Mouse (Mus musculus) gastrocnemius, adult 8-10 months (tissue): Measurements from ENCODE around the gene Stxbp4. TPM values are rescaled to one million over a fixed set of nuclear protein-coding genes. Genes with fewer than 3 reads are reported as not detected.
A peak's percentile ranks its signal among the peaks of the same experiment; 100 is the strongest.

ENCODE experiments used
- DNase-seq, 2 experiments: peaks; one replicate each; pipeline ENCODE4 v3.0.0; 2022; ENCODE audit warnings: low spot score in 2 of 2
- total RNA-seq, 4 experiments: library from RNA; stranded (reverse); gene quantifications; 2 replicates each; pipeline ENCODE4 v1.2.4; 2022

The Stxbp4 gene
- total RNA-seq, 4 experiments from 2014 or later: 12.8 to 17.7 (median 16.9) TPM

DNA sequence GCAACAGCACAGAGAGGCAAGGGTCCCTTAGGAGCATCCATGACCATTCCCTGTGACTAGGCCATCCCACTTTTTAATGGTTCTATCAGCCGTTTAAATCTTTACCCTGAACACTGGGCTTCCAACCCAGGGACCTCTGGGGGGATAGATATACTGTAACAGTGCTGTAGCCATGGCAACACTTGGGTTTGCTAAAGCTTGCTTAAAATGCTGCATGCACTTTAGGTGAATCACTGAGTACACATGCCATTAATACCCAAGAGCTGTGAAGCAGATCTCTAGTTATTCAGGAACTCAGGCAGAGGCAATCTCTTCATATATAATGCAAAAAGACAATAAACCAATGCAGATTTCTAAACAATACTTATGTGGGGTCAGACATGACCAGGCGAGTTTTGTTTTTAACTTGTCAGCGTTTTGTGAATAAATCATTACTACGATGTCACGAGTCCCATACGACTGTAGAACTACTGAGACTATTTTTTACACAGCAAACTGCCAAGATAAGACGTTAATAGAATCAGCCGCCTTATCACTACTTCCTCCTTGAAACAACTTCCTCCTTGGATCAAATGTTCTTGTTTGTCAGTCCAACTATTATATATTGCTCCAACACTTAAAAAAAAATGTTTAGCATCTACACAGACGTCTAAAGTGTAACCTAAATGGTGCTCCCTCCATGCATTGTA is 79.4 kb downstream of the Stxbp4 start:
- no peak for DNase-seq

DNA sequence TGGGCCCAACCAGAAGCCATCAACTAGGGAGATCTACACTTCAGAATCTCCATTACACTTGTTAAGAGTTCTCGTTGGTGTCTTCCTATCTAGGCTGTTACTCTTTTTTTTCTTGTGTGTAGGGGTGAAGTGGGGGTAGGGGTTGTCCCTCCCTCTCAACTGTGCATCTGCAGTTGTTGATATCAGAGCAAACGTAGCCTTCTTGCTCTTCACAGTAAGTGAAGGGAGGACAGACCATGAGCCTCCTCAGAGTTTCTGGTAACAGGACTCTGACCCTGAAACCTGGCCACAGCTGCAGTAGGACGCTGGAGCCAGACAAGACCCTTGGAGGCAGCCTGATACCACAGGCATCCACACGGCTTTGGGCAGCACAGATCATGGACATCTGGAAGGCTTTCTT is 81.4 kb downstream of the Stxbp4 start:
- DNase-seq: no peak

DNA sequence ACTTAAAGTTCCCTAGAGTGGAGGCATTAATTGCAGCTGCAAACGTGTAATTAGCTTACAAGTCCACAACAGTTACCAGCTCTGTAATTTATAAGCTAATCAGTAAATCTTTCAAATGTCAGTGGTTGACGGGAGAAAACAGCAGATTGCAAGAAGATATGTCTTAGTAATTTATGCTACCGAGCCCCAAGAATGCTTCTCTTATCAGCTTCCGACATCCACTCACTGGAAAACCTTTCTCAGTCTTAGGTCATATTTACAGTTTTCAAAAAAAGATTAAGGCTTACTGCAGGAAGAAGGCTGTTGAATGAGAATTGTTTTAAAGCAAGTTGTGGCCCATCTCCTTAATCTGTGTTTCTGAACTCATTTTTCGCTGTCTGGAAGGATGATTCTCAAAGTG is 83.9 kb downstream of the Stxbp4 start:
- DNase-seq: no peak

DNA sequence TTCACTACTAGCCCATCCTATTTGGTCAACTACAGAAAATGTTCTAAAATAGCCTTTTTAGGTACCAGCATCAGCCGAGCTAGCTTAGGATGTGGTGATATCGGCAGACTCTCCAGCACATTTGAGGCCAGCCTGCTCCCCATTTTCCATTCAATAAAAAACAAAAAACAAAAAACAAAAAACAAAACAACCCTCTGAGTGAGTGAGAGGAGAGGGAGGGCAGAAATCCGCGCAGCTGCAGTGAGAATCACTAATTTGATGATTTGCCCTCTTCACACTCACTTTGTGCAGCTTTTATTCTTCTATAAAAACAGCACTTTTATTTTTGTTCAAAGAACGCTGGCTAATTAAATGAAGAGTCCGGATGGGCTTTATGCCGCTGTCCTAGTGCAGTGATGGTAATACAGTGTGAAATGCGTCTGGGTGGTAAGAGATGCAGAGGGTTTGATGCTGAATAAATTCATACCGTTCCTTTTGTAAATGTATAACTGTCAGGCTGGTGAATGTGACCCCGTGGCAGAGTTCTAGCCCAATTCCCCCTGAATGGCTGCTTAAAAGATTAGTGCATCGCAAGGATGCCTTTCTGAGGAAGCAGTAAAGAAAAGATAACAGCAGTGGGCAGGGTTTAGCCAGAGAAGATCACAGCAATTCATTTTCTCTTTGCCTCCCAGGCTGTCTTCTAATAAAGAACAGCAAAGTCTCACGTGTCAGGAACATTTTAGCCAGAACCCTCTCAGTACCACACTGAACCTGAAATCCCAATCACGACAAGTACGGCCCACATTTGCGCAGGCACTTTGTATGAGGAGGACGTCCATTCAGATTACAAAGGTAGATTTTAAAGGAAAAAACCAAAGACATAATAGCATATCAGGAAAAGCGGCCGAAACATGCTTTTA is 85.3 kb downstream of the Stxbp4 start:
- DNase-seq: no peak

DNA sequence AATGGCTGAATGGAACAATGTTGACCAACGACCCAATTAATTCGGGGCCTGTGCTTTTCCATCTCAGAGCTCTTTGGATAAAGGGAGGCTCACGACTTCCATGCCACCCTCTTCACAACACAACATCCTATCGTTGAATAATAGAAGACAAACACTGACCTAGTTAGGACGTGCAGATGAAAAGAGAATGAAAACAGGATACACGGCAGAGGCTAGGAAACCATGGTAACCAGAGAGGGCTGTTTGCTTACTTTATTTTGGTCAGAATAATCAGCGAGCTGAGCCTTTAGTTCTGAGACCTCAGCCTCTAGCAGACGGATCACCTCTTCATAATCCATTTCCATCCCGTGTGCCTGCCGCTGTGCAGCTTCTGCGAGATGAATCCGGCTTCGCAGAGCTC is 89.3 kb downstream of the Stxbp4 start:
- DNase-seq: no peak

DNA sequence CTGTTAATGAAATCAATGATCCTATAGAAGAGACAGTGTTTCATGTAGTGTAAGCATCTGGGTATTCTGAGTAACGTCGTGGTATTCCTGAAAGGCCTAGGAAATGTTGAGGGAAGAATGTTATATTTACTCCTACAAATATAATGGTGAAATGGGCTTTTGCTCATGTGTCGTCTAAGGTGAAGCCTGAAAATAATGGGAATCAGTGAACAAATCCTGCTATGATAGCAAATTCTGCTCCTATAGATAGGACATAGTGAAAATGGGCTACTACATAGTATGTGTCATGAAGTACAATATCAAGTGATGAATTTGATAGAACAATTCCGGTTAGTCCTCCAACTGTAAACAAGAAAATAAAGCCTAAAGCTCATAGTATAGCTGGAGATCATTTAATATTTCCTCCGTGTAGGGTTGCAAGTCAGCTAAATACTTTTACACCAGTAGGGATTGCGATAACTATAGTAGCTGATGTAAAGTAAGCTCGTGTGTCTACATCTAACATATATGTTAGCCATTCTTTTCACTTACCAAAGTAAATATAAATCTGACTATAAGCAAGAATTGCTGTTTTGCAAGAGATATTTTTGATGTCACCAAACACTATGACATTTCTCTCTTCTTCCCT is 99.1 kb downstream of the Stxbp4 start:
- no peak for DNase-seq

DNA sequence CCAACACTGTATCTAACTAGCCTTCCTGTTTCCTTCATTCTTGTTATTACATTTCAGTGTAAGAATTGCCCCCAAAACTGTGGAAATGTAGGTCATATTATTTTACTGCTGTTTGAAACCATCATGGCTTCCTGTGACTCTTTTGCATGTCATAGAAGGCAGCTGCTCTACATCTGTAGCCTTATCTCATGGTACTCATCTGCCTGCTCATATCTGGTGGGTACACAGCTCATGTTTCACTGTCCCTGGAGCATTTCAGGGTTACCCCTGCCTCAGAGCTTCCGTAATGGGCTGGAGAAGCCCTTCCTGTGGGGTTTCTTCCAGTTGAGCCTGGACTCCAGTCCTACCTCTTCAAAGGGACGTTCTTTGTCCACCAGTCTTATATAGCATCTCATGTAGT is 112.6 kb downstream of the Stxbp4 start:
- DNase-seq: no peak

DNA sequence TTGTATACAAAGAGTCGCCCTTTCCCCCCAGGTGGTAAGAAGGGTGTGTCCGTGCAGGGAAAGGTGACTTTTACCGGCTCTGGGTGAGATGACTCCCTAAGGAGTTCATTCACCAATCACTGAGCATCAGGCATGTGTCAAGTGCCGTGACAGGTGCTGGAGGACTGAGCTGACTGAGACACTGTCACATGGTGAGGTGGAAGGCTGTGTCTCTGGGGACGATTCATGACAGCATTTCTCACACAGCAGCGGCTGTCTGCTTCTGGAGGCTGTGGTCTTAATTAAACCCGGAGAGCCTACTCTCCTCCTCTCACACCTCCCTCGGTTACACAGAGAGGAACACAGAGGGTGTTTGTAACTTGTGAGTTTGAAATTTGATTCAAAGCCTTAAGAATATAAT is 116.8 kb downstream of the Stxbp4 start:
- no peak for DNase-seq

DNA sequence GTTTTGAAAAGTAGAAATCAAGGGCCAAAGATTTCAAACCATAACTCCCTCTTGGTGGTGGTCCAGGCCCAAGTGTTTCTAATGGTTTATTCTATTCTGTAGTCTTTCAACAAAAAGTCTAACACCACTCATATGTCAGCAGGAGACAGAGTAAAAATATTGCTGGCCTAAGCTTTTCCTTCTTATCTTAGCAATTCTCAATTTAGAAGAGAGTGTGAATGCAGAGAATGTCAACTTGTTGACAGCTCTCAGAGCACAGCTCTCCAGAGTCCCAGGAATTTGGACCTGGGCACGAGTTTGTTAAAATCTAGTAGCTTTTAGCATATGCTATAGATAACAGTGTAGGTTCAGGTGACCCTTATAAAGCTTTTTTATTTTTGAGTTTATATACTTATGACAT is 120.1 kb downstream of the Stxbp4 start:
- no peak for DNase-seq

DNA sequence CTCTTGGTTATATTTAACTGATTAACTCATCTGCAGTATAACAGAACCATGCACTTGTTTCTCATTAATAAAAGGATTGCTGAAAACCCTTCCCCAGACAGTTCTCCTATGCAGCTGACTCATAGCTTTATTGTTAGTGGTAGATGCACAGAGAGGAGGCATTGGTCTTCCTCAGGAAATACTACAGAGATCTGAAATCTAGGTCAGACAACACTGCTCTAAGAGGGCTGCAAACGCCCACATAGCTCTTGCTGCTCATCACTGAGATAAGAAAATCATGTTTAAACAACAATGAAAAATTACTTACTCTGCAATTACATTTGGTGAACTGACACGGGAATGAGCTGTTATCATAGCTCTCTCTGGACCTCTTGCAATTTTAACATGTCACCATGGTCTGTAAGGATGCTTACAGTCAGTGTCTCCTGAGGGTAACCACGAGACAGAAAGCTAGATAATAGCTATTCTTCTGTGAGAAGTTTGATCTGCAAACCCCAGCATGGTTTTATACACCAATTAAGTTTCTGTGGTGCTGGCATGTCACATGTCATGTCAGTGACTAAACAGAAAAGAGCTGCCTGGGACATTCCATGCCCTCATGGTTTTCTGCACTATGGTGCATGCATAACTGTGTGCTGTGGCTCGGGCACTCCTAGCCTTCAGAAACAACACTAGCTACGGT is 125.2 kb downstream of the Stxbp4 start:
- DNase-seq: no peak

DNA sequence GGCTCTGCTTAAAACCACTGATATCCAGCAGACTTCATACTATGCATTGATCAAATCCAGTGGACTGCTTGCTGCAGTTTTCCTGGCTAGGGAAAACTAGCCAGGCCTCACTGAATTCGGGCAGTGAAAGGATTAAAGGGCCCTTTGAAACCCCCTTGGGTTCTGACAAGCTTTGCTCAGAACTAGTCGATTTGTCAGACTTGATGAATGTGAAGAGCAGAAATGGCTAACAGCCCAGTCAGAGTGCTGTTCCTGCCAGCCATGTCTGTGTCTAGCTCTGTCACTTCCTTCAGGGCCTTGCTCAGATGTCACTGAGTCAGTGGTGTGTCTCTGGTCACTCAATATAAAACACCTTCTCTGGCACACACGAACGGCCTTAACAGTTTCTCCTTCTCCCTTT is 136.0 kb downstream of the Stxbp4 start:
- DNase-seq: no peak

DNA sequence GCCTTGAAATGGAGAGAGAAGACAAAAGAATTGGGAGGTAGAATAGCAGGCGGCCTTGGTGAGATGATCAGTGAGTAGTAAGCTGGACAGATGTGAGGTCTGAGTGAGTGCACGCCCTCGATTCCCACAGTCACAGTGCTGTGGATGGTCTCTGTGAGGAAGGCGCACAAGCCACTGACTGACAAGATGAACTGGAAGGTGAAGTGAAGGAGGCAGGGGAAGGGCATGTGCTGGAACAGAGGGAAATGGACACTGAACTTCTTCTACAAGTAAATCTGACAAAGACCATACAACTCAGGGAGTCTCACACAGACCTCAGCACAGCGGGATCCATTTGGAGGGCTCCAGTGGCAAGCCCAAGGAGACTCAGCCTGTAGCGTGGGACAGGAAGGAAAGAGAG is 138.0 kb downstream of the Stxbp4 start:
- no peak for DNase-seq

DNA sequence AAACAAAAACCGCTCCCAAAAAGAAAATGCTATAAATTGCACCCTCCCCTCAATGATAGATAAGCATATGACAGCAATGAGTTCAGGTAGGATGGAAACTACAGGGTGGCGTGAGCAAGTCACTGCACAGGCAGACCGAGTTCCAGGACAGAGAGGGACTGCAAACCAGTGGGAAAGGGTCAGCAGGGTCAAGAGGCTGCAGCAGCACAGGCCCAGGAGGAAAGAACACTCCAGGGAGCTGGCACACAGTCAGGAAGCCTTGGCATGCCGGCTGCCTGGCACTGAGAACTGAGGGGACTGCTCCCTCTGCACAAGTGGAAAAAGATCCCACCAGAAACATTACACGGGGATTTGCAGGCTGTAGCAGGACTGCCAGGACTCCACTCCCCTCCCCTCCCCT is 139.4 kb downstream of the Stxbp4 start:
- DNase-seq: peak; percentile 10 to 24

DNA sequence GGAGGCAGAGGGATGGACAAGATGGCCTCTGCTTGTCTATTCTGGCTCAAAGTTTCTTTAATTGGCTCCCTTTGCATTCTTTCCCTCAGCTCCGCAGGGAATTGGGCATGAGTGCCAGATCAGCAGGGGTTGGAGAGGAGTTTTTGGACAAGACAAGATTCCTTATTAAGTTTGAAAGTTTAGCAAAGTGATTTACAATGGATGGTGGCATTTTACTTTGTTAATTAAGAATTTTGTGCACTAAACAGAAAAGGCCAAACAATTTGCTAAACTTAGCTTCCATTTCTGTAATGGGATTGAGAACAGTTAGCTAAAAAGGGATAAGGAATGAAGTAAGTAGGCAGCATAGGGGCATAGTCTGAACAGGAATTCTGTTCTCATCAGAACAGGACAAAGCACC is 142.9 kb downstream of the Stxbp4 start:
- DNase-seq: no peak

DNA sequence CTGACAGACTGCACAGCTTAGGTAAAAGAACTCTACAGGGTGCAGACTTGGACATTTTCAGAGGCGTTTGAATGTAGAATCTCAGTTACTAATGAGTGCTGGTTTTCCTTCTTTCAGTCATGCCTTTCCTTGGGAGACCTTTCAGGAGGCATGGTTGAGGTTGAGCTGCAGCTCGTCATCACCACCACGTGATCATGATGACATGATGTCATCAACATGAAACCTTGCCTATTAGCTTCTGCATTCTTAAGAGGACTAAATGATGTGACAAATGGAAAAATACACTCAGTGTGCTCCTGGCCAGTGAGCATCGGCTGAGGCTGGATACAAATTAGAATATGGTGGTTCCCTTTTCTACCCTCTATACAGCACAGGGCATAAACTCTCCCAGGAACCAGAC is 145.4 kb downstream of the Stxbp4 start:
- DNase-seq: no peak

DNA sequence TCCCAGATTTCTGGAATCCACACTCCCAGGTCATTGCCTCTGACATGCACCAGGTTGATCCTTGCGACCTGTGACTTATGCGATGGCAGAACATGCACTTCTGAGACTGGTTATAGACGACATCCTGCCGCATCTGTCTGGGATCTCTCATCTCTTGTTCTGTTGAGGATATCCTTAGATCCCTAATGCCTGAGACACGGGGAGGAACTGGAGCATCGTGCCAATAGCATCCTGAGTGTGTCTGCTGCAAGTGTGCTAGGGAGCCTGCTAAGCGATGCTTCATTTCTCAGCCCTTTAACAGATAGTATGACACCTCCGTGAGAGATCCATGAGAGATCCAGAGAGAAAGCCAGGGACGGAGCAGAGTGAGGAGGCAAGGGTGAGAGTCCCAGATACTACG is 148.7 kb downstream of the Stxbp4 start:
- DNase-seq: no peak

DNA sequence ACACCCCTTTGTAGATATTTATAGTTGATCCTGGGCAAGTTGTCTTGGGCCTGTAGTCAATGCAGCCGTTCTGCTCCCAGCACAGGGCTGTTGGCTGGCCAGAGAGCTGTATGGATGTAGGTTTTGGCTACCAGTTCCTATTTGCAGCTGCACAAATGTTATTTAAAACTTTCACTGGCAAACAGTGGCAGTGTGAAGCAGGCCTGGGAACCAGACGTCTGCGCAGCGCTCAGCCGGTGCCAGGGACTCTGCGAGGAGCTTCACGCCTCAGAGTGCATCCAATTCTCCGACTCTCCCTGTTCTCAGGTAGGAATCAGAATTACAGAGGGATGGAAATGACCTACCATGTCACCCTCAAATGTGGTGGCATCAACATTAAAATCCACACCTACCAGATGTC is 150.2 kb downstream of the Stxbp4 start:
- DNase-seq: no peak

DNA sequence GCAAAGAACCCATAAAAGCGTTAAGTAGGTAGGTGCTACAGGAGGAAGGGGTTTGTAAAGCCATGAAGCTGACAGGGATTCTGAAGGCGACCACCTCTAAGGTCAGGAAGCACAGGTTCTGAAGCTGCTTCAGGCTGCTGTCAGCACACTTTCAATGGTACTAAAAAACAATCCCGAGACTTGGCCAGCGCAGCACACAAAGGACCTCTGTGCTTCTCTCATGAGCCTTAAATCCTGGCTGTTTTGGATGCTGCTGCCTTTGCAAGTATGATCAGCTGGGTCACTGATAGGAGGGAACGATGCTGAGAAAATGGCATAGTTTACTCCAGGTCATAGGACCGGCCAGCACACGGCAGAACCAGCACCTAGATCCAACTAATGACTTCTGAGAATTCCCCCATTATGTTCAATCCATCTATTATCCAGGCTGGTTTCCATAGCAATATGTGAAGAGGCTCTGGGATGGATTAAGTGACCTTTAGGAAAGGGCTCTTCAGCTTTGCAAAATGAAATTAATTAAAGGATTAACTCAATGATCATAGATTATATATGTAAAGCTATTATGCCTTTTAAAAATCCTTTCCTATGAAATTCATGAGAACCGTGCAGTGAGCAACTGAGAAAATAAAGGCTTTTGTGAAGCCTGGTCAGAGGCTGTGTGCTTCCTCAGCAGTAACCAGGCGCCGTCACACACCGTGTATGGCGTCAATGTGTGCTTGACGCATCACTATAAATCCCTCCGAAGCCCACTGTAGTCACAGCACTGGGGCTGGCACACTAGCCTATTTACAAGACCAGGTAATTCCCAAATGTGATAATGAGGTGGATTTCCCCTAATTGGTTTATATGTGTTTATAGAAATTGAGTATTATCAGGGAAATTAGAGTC is 152.9 kb downstream of the Stxbp4 start:
- no peak for DNase-seq

DNA sequence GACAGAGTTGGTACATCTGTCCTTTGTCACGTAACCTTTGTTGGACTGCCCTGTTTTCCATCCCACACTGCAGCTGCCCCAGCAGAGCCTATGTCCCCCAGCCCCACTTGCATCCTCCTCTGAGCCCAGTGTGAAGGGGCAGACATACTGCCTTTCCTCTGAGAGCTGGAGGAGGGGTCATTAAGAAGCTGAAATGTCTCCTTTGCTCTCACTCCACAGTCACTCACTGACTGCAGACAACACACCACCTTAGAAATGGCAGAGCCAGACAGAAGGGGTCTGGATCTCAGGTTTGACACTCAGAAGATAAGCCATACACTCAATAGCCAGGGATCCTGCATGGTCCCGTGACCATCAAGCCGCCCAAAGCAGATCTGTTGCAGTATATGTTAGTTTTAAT is 154.1 kb downstream of the Stxbp4 start:
- DNase-seq: no peak

DNA sequence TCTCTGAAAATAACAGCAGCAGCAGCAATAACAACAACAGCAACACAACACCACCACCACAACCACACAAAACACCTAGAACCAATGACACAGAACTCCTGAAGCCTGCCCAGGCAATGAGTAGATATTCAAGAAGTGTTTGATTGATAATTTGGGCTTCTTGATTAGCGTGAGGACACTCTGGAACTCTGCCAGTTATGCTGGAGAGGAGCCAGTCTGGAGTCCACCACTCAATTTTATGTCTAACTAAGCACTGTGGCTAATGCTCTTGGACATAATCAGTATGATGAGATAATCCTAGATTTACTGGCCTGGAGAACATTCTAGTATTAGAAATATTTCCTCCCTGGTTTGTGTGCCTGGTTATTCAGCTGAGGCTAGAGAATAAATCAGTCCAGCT is 156.1 kb downstream of the Stxbp4 start:
- DNase-seq: no peak

DNA sequence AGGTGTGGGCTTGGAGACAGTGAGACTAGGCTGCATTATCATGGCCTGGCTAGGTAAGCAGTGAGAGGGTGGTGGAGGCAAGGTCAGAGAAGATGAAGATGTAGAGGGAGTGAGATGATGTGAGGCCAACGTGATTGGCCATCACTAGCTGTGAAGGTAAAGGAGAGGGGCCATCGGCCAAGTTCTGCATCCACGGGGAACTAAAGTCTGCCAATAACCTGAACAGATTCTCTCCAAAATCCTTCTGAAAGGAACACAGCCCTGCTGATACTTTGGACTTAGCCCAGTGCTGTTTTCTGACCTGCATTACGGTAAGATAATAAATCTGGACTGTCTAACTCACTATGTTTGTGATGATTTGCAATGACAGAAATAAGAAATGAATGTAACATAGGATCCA is 167.6 kb downstream of the Stxbp4 start:
- no peak for DNase-seq
